Mouse (Mus musculus): Measurements from ENCODE around the gene Gtf2f2.
"Not testable (repeated sequence)": the region's sequence is repeated elsewhere in the genome, so short reads cannot be mapped to it uniquely, and the experiment has no call there.

Gtf2f2 gene

GRCm38 (mm10) chr14:75906931-75907330, 103.7 kb downstream of the Gtf2f2 start:
- no peak for DNase-seq

GRCm38 (mm10) chr14:75904972-75905371, 105.7 kb downstream of the Gtf2f2 start:
- no peak for DNase-seq

GRCm38 (mm10) chr14:75903131-75903530, 107.5 kb downstream of the Gtf2f2 start:
- no peak for DNase-seq

GRCm38 (mm10) chr14:75902013-75902412, 108.7 kb downstream of the Gtf2f2 start:
- no peak for DNase-seq

- DNase-seq = no peak
Observed at GRCm38 (mm10) chr14:75900793-75901499, 109.7 kb downstream of the Gtf2f2 start.

- DNase-seq = peak; percentile 79
Observed at GRCm38 (mm10) chr14:75899566-75899965, 111.1 kb downstream of the Gtf2f2 start.

GRCm38 (mm10) chr14:75892118-75892517, 118.5 kb downstream of the Gtf2f2 start:
- DNase-seq = no peak

GRCm38 (mm10) chr14:75883873-75884272, 126.8 kb downstream of the Gtf2f2 start:
- no peak for DNase-seq

- no peak for DNase-seq
Observed at GRCm38 (mm10) chr14:75883330-75883729, 127.3 kb downstream of the Gtf2f2 start.

- DNase-seq = peak; percentile 48
Observed at GRCm38 (mm10) chr14:75881856-75882255, 128.8 kb downstream of the Gtf2f2 start.

GRCm38 (mm10) chr14:75878980-75879379, 131.7 kb downstream of the Gtf2f2 start:
- DNase-seq = no peak

GRCm38 (mm10) chr14:75877297-75877696, 133.4 kb downstream of the Gtf2f2 start:
- no peak for DNase-seq

- peak; percentile 84 for DNase-seq
Observed at GRCm38 (mm10) chr14:75876320-75877043, 134.2 kb downstream of the Gtf2f2 start.

GRCm38 (mm10) chr14:75873612-75874011, 137.1 kb downstream of the Gtf2f2 start:
- DNase-seq = peak; percentile 66

GRCm38 (mm10) chr14:75871750-75872149, 138.9 kb downstream of the Gtf2f2 start:
- DNase-seq = no peak

- DNase-seq = no peak
Observed at GRCm38 (mm10) chr14:75871111-75871510, 139.6 kb downstream of the Gtf2f2 start.

- DNase-seq = peak; percentile 66
Observed at GRCm38 (mm10) chr14:75870631-75871030, 140.0 kb downstream of the Gtf2f2 start.

- DNase-seq = peak; percentile 29
Observed at GRCm38 (mm10) chr14:75869769-75870363, 140.8 kb downstream of the Gtf2f2 start.

- DNase-seq = not testable (repeated sequence)
Observed at GRCm38 (mm10) chr14:75868028-75868427, 142.6 kb downstream of the Gtf2f2 start.

GRCm38 (mm10) chr14:75866706-75867333, 143.8 kb downstream of the Gtf2f2 start:
- no peak for DNase-seq

- peak; percentile 91 for DNase-seq
Observed at GRCm38 (mm10) chr14:75863549-75864409, 146.9 kb downstream of the Gtf2f2 start.

GRCm38 (mm10) chr14:75862701-75863100, 148.0 kb downstream of the Gtf2f2 start:
- no peak for DNase-seq

All from kidney, postnatal 14 days (tissue).